Mouse (Mus musculus): ENCODE results near the gene Kirrel. TPM values are rescaled to one million over a fixed set of nuclear protein-coding genes. Genes with fewer than 3 reads are reported as not detected.

Gene Kirrel
- polyA plus RNA-seq, 2 experiments, result 0.37 to 0.79 TPM

DNA sequence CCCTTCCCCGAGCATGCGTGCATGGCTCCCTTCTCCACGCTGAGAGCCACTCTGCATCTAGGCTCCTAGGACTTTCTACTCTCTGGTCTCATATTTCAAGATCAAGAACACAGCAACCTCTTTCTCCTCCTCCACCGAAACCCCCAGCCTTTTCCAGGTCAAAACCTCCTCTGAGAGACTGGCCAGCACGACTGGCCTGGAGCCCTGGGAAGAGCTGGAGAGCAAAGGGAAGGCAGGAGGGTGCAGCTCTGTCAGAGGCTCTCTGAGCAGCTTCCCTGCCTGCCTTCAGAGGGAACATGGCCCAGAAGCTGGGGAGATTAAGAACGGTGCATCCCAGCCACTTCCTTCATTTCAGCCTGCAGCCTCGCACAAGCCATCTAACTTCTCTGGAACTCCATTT, 5.8 kb downstream of the Kirrel start:
- Histone ChIP-seq H3K4me1 (replicated peaks; ENCODE audit: control insufficient read depth in 2 of 2, insufficient read depth in 2 of 2, low read length in 1 of 2) (peaks cover 0 to 9% of the 10 kb centered on the region in 2 experiments; a peak in 2 of 4 replicates), H3K4me2 (ENCODE audit: low read depth) (no peak overlapping the region), H3K9ac (replicated peaks) (no peak overlapping the region), H3K27ac (no peak overlapping the region), H3K9me3 (ENCODE audit: control insufficient read depth, low read length) (no peaks in the 10 kb centered on the region), H3K36me3 (replicated peaks; ENCODE audit: control insufficient read depth, insufficient read depth, low read depth) (no peaks in the 10 kb centered on the region), H3K27me3 (ENCODE audit: control insufficient read depth, insufficient read depth, low read length) (peaks cover 10% of the 10 kb centered on the region), H3K4me3 (ENCODE audit: insufficient read depth in 1 of 2, low read depth in 2 of 2, low read length in 2 of 2) (no peak overlapping the region)
- ATAC-seq (ENCODE audit: insufficient read depth) (no peak), DNase-seq (ENCODE audit: low read depth in 3 of 3, low spot score in 3 of 3) (no peak)
- no peak for TF ChIP-seq EP300 (IDR thresholded peaks at IDR 0.05; ENCODE audit: low read depth)
- TF ChIP-seq CTCF (IDR thresholded peaks at IDR 0.05; ENCODE audit: low read depth), result no peak
- WGBS (ENCODE audit: insufficient replicate concordance), result 53% methylated on average over 7 of the region's 7 CpGs

DNA sequence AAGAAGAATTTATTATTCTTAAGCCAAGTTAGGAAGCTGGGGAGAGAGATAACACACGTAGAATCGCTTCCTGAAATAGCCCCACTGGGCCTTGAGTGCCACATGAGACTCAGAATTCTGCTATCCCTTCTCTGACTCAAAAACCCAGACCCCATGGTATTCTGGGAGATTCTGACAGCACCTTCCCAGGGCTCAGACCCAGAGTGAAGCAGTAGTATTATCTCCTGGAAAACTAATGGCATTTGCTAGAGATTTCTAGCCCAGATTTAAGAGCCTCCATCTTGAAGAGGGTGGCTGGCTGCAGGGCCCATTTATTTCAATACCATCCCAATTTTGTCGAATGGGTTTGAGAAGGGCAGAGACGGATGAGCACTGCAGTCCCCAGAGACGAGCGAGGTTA, 6.9 kb downstream of the Kirrel start:
- no peak overlapping the region for H3K4me3 ChIP-seq (ENCODE audit: insufficient read depth in 1 of 2, low read depth in 2 of 2, low read length in 2 of 2)
- 49% methylated on average over 6 of the region's 6 CpGs for WGBS (ENCODE audit: insufficient replicate concordance)
- H3K4me2 ChIP-seq (ENCODE audit: low read depth), result no peak overlapping the region
- H3K9me3 ChIP-seq (ENCODE audit: control insufficient read depth, low read length), result no peaks in the 10 kb centered on the region
- H3K36me3 ChIP-seq (replicated peaks; ENCODE audit: control insufficient read depth, insufficient read depth, low read depth), result no peaks in the 10 kb centered on the region
- no peak overlapping the region for H3K9ac ChIP-seq (replicated peaks)
- no peak for TF ChIP-seq CTCF (IDR thresholded peaks at IDR 0.05; ENCODE audit: low read depth)
- no peak for TF ChIP-seq EP300 (IDR thresholded peaks at IDR 0.05; ENCODE audit: low read depth)
- peaks cover 0 to 9% of the 10 kb centered on the region in 2 experiments; a peak in 2 of 4 replicates for H3K4me1 ChIP-seq (replicated peaks; ENCODE audit: control insufficient read depth in 2 of 2, insufficient read depth in 2 of 2, low read length in 1 of 2)
- peaks cover 4% of the 10 kb centered on the region for H3K27me3 ChIP-seq (ENCODE audit: control insufficient read depth, insufficient read depth, low read length)
- no peak for DNase-seq (ENCODE audit: low read depth in 3 of 3, low spot score in 3 of 3)
- no peak for ATAC-seq (ENCODE audit: insufficient read depth)
- H3K27ac ChIP-seq, result no peak overlapping the region

DNA sequence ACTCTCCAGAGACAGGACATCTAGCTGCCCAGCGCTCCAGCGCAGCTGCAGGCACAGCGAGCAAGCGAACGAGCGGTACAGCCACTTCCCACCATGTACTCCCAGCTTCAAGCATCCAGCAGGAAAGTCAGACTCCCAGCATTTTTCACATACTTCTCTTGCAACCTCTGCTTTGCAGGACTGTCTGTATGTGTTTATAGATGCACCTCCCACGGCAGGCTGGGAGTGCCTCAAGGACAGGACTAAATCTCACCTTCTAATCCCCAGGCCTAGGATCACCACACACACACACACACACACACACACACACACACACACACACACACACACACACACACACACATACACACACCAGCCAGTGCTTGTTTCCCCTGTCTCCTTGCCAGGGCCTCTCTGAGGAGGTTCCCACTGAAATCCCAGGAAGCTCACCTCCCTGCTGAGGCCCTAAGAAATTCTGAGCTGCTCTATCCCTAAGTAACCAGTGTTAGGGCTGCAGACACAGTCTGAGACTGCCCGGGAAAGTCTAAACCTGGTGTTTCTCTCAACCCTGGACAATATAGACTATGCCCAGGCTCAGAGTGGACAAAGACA, 9.2 kb downstream of the Kirrel start:
- Histone ChIP-seq H3K4me2 (ENCODE audit: low read depth) (no peak overlapping the region), H3K4me3 (ENCODE audit: insufficient read depth in 1 of 2, low read depth in 2 of 2, low read length in 2 of 2) (no peak overlapping the region), H3K9ac (replicated peaks) (no peak overlapping the region), H3K27ac (no peak overlapping the region), H3K36me3 (replicated peaks; ENCODE audit: control insufficient read depth, insufficient read depth, low read depth) (no peaks in the 10 kb centered on the region), H3K9me3 (ENCODE audit: control insufficient read depth, low read length) (no peaks in the 10 kb centered on the region), H3K27me3 (ENCODE audit: control insufficient read depth, insufficient read depth, low read length) (no peaks in the 10 kb centered on the region), H3K4me1 (replicated peaks; ENCODE audit: control insufficient read depth in 2 of 2, insufficient read depth in 2 of 2, low read length in 1 of 2) (peaks cover 0 to 9% of the 10 kb centered on the region in 2 experiments; a peak in 2 of 4 replicates)
- no peak for DNase-seq (ENCODE audit: low read depth in 3 of 3, low spot score in 3 of 3)
- 57% methylated on average over 8 of the region's 8 CpGs for WGBS (ENCODE audit: insufficient replicate concordance)
- TF ChIP-seq CTCF (IDR thresholded peaks at IDR 0.05; ENCODE audit: low read depth), result no peak
- no peak for TF ChIP-seq EP300 (IDR thresholded peaks at IDR 0.05; ENCODE audit: low read depth)
- ATAC-seq (ENCODE audit: insufficient read depth), result no peak

DNA sequence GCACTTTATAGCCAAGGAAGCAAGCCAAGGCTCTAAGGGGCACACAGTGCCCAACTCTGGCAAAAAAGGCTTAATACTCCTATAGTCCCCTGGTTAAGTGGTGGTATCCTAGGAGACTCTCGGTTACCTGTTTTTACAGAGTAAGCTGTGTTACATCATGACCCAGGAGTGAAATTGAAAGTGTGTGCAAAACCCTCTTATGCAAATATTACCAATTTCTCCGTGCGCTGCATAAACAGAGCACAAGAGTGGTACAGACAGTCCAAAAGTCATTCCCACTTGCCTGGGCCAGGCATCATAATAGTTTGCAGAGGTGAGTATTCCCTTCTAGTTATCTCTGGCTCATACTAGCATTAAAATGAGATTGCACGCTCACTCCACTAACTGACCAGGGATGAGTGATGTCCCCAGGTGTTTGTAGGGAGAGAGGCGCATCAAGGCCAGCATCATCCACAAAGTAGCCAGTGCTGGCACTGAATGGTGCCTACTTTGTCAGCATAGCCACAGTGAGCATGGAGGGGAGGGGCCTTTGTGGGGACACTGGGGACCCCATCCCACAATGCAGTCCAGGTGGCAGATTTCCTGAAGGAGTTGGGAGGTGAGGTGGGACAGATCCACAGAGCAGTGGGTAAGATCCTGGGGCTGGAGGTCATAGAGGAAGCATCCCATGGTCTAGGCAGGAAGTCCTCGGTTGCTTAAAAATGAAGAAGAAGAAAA, 10.3 kb downstream of the Kirrel start:
- Histone ChIP-seq H3K27me3 (ENCODE audit: control insufficient read depth, insufficient read depth, low read length) (no peaks in the 10 kb centered on the region), H3K36me3 (replicated peaks; ENCODE audit: control insufficient read depth, insufficient read depth, low read depth) (no peaks in the 10 kb centered on the region), H3K9ac (replicated peaks) (no peak overlapping the region), H3K9me3 (ENCODE audit: control insufficient read depth, low read length) (no peaks in the 10 kb centered on the region), H3K27ac (no peak overlapping the region), H3K4me2 (ENCODE audit: low read depth) (no peak overlapping the region), H3K4me3 (ENCODE audit: insufficient read depth in 1 of 2, low read depth in 2 of 2, low read length in 2 of 2) (no peak overlapping the region), H3K4me1 (replicated peaks; ENCODE audit: control insufficient read depth in 2 of 2, insufficient read depth in 2 of 2, low read length in 1 of 2) (peaks cover 0 to 6% of the 10 kb centered on the region in 2 experiments; a peak in 2 of 4 replicates)
- DNase-seq (ENCODE audit: low read depth in 3 of 3, low spot score in 3 of 3), result no peak
- no peak for ATAC-seq (ENCODE audit: insufficient read depth)
- TF ChIP-seq EP300 (IDR thresholded peaks at IDR 0.05; ENCODE audit: low read depth) (no peak), CTCF (IDR thresholded peaks at IDR 0.05; ENCODE audit: low read depth) (no peak)
- 65% methylated on average over 6 of the region's 6 CpGs for WGBS (ENCODE audit: insufficient replicate concordance)

DNA sequence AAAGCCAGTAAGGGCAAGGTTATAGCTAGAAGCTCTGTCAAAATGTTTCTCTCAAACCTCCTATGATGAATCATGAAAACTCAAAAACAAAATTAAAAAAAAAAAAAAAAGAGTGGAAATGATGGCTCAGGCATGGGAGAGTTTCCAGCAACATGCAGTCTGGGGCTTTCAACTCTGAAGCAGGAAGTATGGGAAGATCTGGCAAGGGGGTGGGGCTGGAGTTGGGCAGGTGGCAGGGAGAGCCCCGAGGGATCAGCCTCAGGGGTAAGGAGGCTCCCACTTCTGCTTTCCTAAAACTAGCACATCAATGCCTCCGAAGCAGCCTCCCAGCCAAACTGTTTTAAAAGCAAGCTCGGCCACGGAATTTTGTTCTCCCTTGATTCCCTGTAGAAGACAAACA, 11.4 kb downstream of the Kirrel start:
- H3K9ac ChIP-seq (replicated peaks), result no peak overlapping the region
- H3K4me1 ChIP-seq (replicated peaks; ENCODE audit: control insufficient read depth in 2 of 2, insufficient read depth in 2 of 2, low read length in 1 of 2), result peaks cover 0 to 3% of the 10 kb centered on the region in 2 experiments; a peak in 2 of 4 replicates
- no peak overlapping the region for H3K4me3 ChIP-seq (ENCODE audit: insufficient read depth in 1 of 2, low read depth in 2 of 2, low read length in 2 of 2)
- no peak for DNase-seq (ENCODE audit: low read depth in 3 of 3, low spot score in 3 of 3)
- ATAC-seq (ENCODE audit: insufficient read depth), result no peak
- no peaks in the 10 kb centered on the region for H3K9me3 ChIP-seq (ENCODE audit: control insufficient read depth, low read length)
- 29% methylated on average over 4 of the region's 4 CpGs for WGBS (ENCODE audit: insufficient replicate concordance)
- no peak overlapping the region for H3K4me2 ChIP-seq (ENCODE audit: low read depth)
- H3K27me3 ChIP-seq (ENCODE audit: control insufficient read depth, insufficient read depth, low read length), result no peaks in the 10 kb centered on the region
- no peak overlapping the region for H3K27ac ChIP-seq
- TF ChIP-seq CTCF (IDR thresholded peaks at IDR 0.05; ENCODE audit: low read depth) (no peak), EP300 (IDR thresholded peaks at IDR 0.05; ENCODE audit: low read depth) (no peak)
- no peaks in the 10 kb centered on the region for H3K36me3 ChIP-seq (replicated peaks; ENCODE audit: control insufficient read depth, insufficient read depth, low read depth)
